Mouse (Mus musculus) heart, postnatal 0 days (tissue): ENCODE results near the gene Zfp940.

ENCODE experiments used
- CTCF ChIP-seq: IDR thresholded peaks from 2 replicates; pipeline ENCODE4 v1.5.1; 2016; ENCODE audit warnings: antibody characterized with exemption, control low read depth, low read depth
- EP300 ChIP-seq: IDR thresholded peaks from 2 replicates; pipeline ENCODE4 v1.6.1; 2016; ENCODE audit warnings: antibody characterized with exemption, low read depth

GRCm38 (mm10) chr7:29815061-29815784 is 38.2 kb downstream of the Zfp940 start:
- TF ChIP-seq EP300: no peak
- TF ChIP-seq CTCF: no peak
